Mouse (Mus musculus) stomach, postnatal 0 days (tissue): ENCODE data around the gene Bace1.

ENCODE experiments used
- CTCF ChIP-seq: IDR thresholded peaks from 2 replicates; pipeline ENCODE4 v1.5.1; 2016; ENCODE audit warnings: antibody characterized with exemption, low read depth, mild to moderate bottlenecking, moderate library complexity
- EP300 ChIP-seq: optimal IDR thresholded peaks from 2 replicates; pipeline ENCODE3; 2016; ENCODE audit warnings: antibody characterized with exemption

DNA sequence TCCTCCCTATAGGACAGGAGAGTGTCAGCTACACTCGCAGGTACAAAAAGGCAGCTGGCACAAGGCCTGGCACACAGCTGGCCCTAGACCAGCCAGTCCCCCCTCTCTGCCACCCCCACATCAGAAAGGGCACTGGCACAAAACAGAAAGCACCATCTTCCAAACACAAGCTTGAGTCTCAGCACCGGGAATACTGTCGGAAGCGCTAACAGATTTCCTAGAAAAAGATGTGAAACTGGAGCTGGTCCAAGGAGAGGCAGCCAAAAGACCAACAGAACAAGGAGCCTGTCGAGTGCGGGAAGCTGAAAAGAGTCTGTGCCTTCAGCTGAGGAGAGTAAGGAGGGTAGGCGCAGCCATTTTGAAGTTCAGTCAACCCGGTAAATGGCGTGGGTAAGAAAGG, 23.3 kb upstream of the Bace1 start:
- TF ChIP-seq CTCF (no peak), EP300 (no peak)
